Comparison of ENCODE assay signal across 13 mouse cellular contexts in the genomic region with DNA sequence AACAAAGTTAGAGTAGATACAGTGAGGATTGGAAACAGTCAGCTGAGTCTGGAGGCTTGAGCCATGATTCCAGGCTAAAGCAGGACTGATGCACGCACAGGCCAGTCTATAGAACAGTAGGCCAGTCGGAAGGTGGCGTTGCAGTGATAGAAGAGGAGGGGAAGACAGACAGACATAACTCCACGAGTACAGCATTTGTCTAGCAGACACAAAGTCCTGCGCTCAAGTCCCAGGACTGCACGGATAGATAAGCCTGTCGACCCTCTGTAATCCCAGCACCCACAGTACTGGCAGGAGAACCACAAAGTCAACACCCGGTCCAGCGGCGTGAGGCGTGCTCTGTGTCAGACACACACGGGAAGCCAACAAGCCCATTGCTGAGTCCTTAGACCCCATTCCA. TPM values are rescaled to one million over a fixed set of nuclear protein-coding genes. Genes with fewer than 3 reads are reported as not detected.
DNase-seq lines count a peak whose midpoint lies in the region; ATAC-seq and TF ChIP-seq lines count a peak whose summit lies in the region.
"Had no signal": no experiment of that assay in that cellular context is flagged by ENCODE, and none has a peak within 500 bp of the region (broad histone marks: within the 10 kb centered on the region; RNA-seq: fewer than 3 reads in every experiment).

No protein-coding gene starts in this region.

- no peak for DNase-seq in heart, postnatal 14 days
- DNase-seq in liver = peak; percentile 46
- no peak for DNase-seq in liver, postnatal 0 days
- peak; percentile 46 for DNase-seq in G1E (ENCODE audit: low spot score)
- no peak for DNase-seq in cerebellum, adult 9-10 months
- DNase-seq: gastrocnemius, adult 2 months; right cerebral cortex, adult 18-20 months had no signal

- peak overlapping the region; percentile 86 for H3K27ac ChIP-seq in heart, embryonic 12.5 days (ENCODE audit: poor library complexity, severe bottlenecking)
- H3K27ac ChIP-seq in liver, postnatal 0 days (ENCODE audit: low read depth) = no peak overlapping the region
- H3K27ac ChIP-seq in limb, embryonic 15.5 days = no peak overlapping the region; the same call in 1 of the 2 replicates
- H3K27ac ChIP-seq: gastrocnemius, adult 2 months had no signal

- 30% methylated on average over 12 of the region's 12 CpGs for WGBS in heart, embryonic 12.5 days
- WGBS in liver, postnatal 0 days (ENCODE audit: insufficient replicate concordance) = 44% methylated on average over 12 of the region's 12 CpGs
- 84% methylated on average over 12 of the region's 12 CpGs for WGBS in limb, embryonic 15.5 days

- no peaks in the 10 kb centered on the region for H3K9me3 ChIP-seq in heart, embryonic 12.5 days (replicated peaks)
- no peaks in the 10 kb centered on the region for H3K9me3 ChIP-seq in liver, postnatal 0 days (ENCODE audit: low read length)
- no peaks in the 10 kb centered on the region for H3K9me3 ChIP-seq in G1E (replicated peaks)
- H3K9me3 ChIP-seq in limb, embryonic 15.5 days = no peaks in the 10 kb centered on the region

- no peaks in the 10 kb centered on the region for H3K27me3 ChIP-seq in heart, embryonic 12.5 days (replicated peaks)
- no peaks in the 10 kb centered on the region for H3K27me3 ChIP-seq in liver, postnatal 0 days (ENCODE audit: insufficient read depth, low read length)
- H3K27me3 ChIP-seq in G1E (ENCODE audit: insufficient read depth, low read length) = no peaks in the 10 kb centered on the region
- H3K27me3 ChIP-seq in limb, embryonic 15.5 days = no peaks in the 10 kb centered on the region

- TF ChIP-seq CTCF in liver, postnatal 0 days (IDR thresholded peaks at IDR 0.05; ENCODE audit: low read depth) = no peak
- no peak for TF ChIP-seq CTCF in G1E (IDR thresholded peaks at IDR 0.05; ENCODE audit: low read depth, low read length)

- H3K4me2 ChIP-seq in heart, embryonic 12.5 days = peak overlapping the region; percentile 49
- no peak overlapping the region for H3K4me2 ChIP-seq in liver, postnatal 0 days (ENCODE audit: low read depth, low read length)
- peak overlapping the region; percentile 15; the same call in 1 of the 2 replicates for H3K4me2 ChIP-seq in limb, embryonic 15.5 days

- peak; percentile 34; the same call in 1 of the 2 replicates for ATAC-seq in heart, embryonic 12.5 days (ENCODE audit: insufficient number of reproducible peaks, low FRiP score)
- no peak for ATAC-seq in liver, postnatal 0 days
- ATAC-seq in G1E (ENCODE audit: extremely low read depth, insufficient number of reproducible peaks, low FRiP score, poor library complexity, severe bottlenecking) = peak; percentile 57
- no peak for ATAC-seq in limb, embryonic 15.5 days (ENCODE audit: insufficient number of reproducible peaks, low FRiP score, low TSS enrichment, low read depth)
- ATAC-seq in activated CD4-positive, CD25-positive, alpha-beta regulatory T cell, adult 4 months = no peak

- TF ChIP-seq EP300 in liver, postnatal 0 days (IDR thresholded peaks at IDR 0.05; ENCODE audit: low read depth) = no peak

- no peak overlapping the region for H3K9ac ChIP-seq in heart, embryonic 12.5 days
- no peak overlapping the region for H3K9ac ChIP-seq in liver, postnatal 0 days (replicated peaks)
- H3K9ac ChIP-seq in limb, embryonic 15.5 days = no peak overlapping the region

- peaks cover 46% of the 10 kb centered on the region for H3K4me1 ChIP-seq in heart, embryonic 12.5 days (replicated peaks)
- peaks cover 3% of the 10 kb centered on the region for H3K4me1 ChIP-seq in liver, postnatal 0 days (ENCODE audit: insufficient read depth)
- H3K4me1 ChIP-seq in G1E (ENCODE audit: insufficient read depth, low read depth, low read length) = peaks cover 76% of the 10 kb centered on the region
- H3K4me1 ChIP-seq in limb, embryonic 15.5 days = peaks cover 22% of the 10 kb centered on the region

- H3K36me3 ChIP-seq in heart, embryonic 12.5 days = peaks cover 36% of the 10 kb centered on the region
- H3K36me3 ChIP-seq in liver, postnatal 0 days (replicated peaks; ENCODE audit: insufficient read depth, low read length) = no peaks in the 10 kb centered on the region
- peaks cover 96% of the 10 kb centered on the region for H3K36me3 ChIP-seq in G1E (replicated peaks)
- H3K36me3 ChIP-seq in limb, embryonic 15.5 days = peaks cover 25% of the 10 kb centered on the region

- intact Hi-C loops in heart, postnatal 14 days (cut with DNase I) = no loop called here

- peak overlapping the region; percentile 21 for H3K4me3 ChIP-seq in heart, embryonic 12.5 days
- no peak overlapping the region for H3K4me3 ChIP-seq in liver, postnatal 0 days (ENCODE audit: low read depth, low read length)
- H3K4me3 ChIP-seq in G1E (ENCODE audit: low read depth, low read length) = peak overlapping the region; percentile 57; the same call in 1 of the 2 replicates
- H3K4me3 ChIP-seq in limb, embryonic 15.5 days = no peak overlapping the region
- H3K4me3 ChIP-seq: gastrocnemius, adult 2 months had no signal

RNA-seq across cellular contexts. Expression of gene Igf2bp1, which starts 23.9 kb away (rescaled TPM):
- 63.2 and 66.9 TPM in 2 replicates for polyA plus RNA-seq in heart, embryonic 12.5 days (2016; fragmentation: Nextera tagmentation; extraction: Ambion mirVana)
- under 1 TPM; 0.46 to 0.76 TPM for total RNA-seq in heart, postnatal 14 days (2021)
- 1.6 and 2.8 TPM in 2 replicates for polyA plus RNA-seq in liver, postnatal 0 days (2015; fragmentation: Nextera tagmentation; extraction: Ambion mirVana)
- total RNA-seq in G1E (2014; fragmentation: Nextera tagmentation) = 113 and 120 TPM in 2 replicates
- total RNA-seq in G1E (2017) = 38.3 and 49.1 TPM in 2 replicates
- 51.3 and 52.6 TPM in 2 replicates for polyA plus RNA-seq in G1E (2012)
- polyA plus RNA-seq in limb, embryonic 15.5 days (2015; fragmentation: Nextera tagmentation; extraction: Ambion mirVana) = 38.8 and 41.4 TPM in 2 replicates
- under 1 TPM in 1 of 2 experiments, not detected in 1; 0.24 TPM for polyA plus RNA-seq in activated CD4-positive, CD25-positive, alpha-beta regulatory T cell, adult 4 months (2017; shearing (Covaris generic))
- total RNA-seq: gastrocnemius, adult 2 months; megakaryocyte progenitor cell, adult 5-6 weeks had no signal

RNA-seq across cellular contexts. Expression of gene Gip, which starts 42.5 kb away (rescaled TPM):
- not detected in 2 replicates for polyA plus RNA-seq in heart, embryonic 12.5 days (2016; fragmentation: Nextera tagmentation; extraction: Ambion mirVana)
- total RNA-seq in heart, postnatal 14 days (2021) = not detected
- not detected in 2 replicates for polyA plus RNA-seq in liver, postnatal 0 days (2015; fragmentation: Nextera tagmentation; extraction: Ambion mirVana)
- total RNA-seq in G1E (2014; fragmentation: Nextera tagmentation) (not detected in 2 replicates), G1E (2017) (0.76 TPM in 1 of 2 replicates, not detected in the other)
- not detected in 2 replicates for polyA plus RNA-seq in G1E (2012)
- not detected in 2 replicates for polyA plus RNA-seq in limb, embryonic 15.5 days (2015; fragmentation: Nextera tagmentation; extraction: Ambion mirVana)
- polyA plus RNA-seq in activated CD4-positive, CD25-positive, alpha-beta regulatory T cell, adult 4 months (2017; shearing (Covaris generic)) = not detected
- total RNA-seq: gastrocnemius, adult 2 months; layer of hippocampus, postnatal 25 days; megakaryocyte progenitor cell, adult 5-6 weeks had no signal
- polyA plus RNA-seq: neural tube, embryonic 11.5 days had no signal

RNA-seq across cellular contexts. Expression of gene Snf8, which starts 52.9 kb away (rescaled TPM):
- 76.0 and 78.9 TPM in 2 replicates for polyA plus RNA-seq in heart, embryonic 12.5 days (2016; fragmentation: Nextera tagmentation; extraction: Ambion mirVana)
- 10 to 100 TPM; 45.8 to 51.2 TPM for total RNA-seq in heart, postnatal 14 days (2021)
- polyA plus RNA-seq in liver, postnatal 0 days (2015; fragmentation: Nextera tagmentation; extraction: Ambion mirVana) = 46.9 and 47.5 TPM in 2 replicates
- total RNA-seq in G1E (2014; fragmentation: Nextera tagmentation) (38.7 and 48.4 TPM in 2 replicates), G1E (2017) (58.4 and 62.3 TPM in 2 replicates)
- 154 and 196 TPM in 2 replicates for polyA plus RNA-seq in G1E (2012)
- polyA plus RNA-seq in limb, embryonic 15.5 days (2015; fragmentation: Nextera tagmentation; extraction: Ambion mirVana) = 89.0 and 99.0 TPM in 2 replicates
- polyA plus RNA-seq in activated CD4-positive, CD25-positive, alpha-beta regulatory T cell, adult 4 months (2017; shearing (Covaris generic)) = 10 to 100 TPM; 39.3 to 54.1 TPM

Comparison
In these comparisons a context has a peak if more than half of its experiments do, and no peak if none do; other contexts are left out.
1. DNase-seq: peak in liver (single experiment) and G1E (single experiment); none in heart, postnatal 14 days (0 of 2), liver, postnatal 0 days (single experiment) and cerebellum, adult 9-10 months (single experiment).
2. ATAC-seq: peak in heart, embryonic 12.5 days (single experiment) and G1E (single experiment); none in liver, postnatal 0 days (single experiment), limb, embryonic 15.5 days (single experiment) and activated CD4-positive, CD25-positive, alpha-beta regulatory T cell, adult 4 months (single experiment).
3. H3K4me3 ChIP-seq: peak in heart, embryonic 12.5 days (single experiment) and G1E (single experiment); none in liver, postnatal 0 days (single experiment) and limb, embryonic 15.5 days (single experiment).
4. RNA of gene Igf2bp1, which starts 23.9 kb away (polyA plus RNA-seq): 63.2 to 66.9 TPM in heart, embryonic 12.5 days, 51.3 to 52.6 TPM in G1E and 38.8 to 41.4 TPM in limb, embryonic 15.5 days; 1.6 to 2.8 TPM in liver, postnatal 0 days and 0.24 TPM in activated CD4-positive, CD25-positive, alpha-beta regulatory T cell, adult 4 months; every median in the first group is over 10 times any median in the second.